Mouse (Mus musculus): ENCODE data around the gene Cela2a. TPM values are rescaled to one million over a fixed set of nuclear protein-coding genes. Genes with fewer than 3 reads are reported as not detected.

Gene Cela2a
- not detected in 2 replicates for total RNA-seq (2014; fragmentation: Nextera tagmentation)
- not detected in 2 replicates for total RNA-seq (2017)
- polyA plus RNA-seq (2012), result not detected in 2 replicates

DNA sequence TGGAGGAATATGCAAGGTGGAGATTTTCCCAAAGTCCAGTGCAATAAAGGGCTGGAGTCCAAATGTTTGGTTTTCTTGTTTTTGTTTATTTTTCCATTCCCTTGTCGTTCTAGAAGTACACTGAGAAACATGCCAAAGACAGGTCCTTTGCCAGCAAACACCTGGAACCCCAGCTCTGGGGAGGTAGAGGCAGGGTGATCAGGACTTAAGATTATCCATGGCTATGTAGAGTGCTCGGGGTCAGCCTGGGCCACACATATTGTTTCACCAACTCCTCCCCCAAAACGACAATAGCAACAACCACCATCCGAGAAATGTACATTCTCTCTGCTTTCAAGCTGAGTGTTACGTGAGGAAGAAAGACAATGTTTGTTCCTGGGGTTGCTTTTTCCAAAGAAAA, at the start of gene Cela2a:
TSS of gene Cela2a (minus strand) at position 101 of the 400 bp plus-strand sequence.
- DNase-seq (ENCODE audit: low spot score) (no peak), ATAC-seq (ENCODE audit: extremely low read depth, insufficient number of reproducible peaks, low FRiP score, poor library complexity, severe bottlenecking) (no peak)
- no peaks in the 10 kb centered on the region for H3K36me3 ChIP-seq (replicated peaks)
- H3K4me3 ChIP-seq (ENCODE audit: low read depth, low read length), result no peak within 1 kb of the TSS
- no peaks in the 10 kb centered on the region for H3K9me3 ChIP-seq (replicated peaks)
- peaks cover 19% of the 10 kb centered on the region for H3K27me3 ChIP-seq (ENCODE audit: insufficient read depth, low read length)
- no peak for TF ChIP-seq CTCF (IDR thresholded peaks at IDR 0.05; ENCODE audit: low read depth, low read length)
- no peak for TF ChIP-seq GATA1 (IDR thresholded peaks at IDR 0.05; ENCODE audit: borderline replicate concordance, low read length)
- TF ChIP-seq POLR2AphosphoS5 (IDR thresholded peaks at IDR 0.05; ENCODE audit: insufficient replicate concordance, low read depth, low read length), result no peak
- no peak for TF ChIP-seq TAL1 (conservative IDR thresholded peaks at IDR 0.05; ENCODE audit: low read depth, low read length)
- no peak for TF ChIP-seq GATA2 (IDR thresholded peaks at IDR 0.05; ENCODE audit: borderline replicate concordance, low read depth, low read length)
- peaks cover 5% of the 10 kb centered on the region for H3K4me1 ChIP-seq (ENCODE audit: insufficient read depth, low read depth, low read length)

DNA sequence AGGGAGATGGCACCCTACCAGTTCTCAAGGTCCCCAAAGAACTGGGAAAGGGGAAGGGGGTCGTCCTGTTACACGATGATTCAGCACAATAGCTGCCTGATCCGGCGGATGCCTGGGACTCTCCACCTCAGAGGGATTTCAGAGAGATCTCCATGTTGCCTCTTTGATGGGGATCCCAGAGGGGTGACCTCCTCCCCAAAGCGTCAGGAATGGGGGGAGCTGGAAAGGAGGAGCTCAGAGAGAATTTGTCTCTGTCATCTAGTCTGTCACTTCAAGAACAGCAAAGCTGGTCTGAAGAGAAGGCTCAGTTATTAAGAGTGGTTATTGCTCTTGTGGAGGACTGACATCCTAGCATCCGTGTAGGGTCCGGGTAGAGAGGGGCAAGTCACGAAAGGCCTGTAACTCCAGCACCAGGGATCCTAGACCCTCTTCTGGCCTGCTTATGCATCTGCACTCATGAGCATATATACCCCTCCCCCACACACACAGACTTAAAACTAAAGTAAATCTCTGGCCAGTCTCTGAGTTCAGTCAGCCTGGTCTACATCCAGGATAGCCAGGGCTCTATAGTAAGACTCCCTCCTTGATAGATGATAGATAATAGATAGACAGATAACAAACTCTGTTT, 49.6 kb upstream of the Cela2a start:
- H3K36me3 ChIP-seq (replicated peaks), result peaks cover 28% of the 10 kb centered on the region
- H3K27me3 ChIP-seq (ENCODE audit: insufficient read depth, low read length), result peaks cover 26% of the 10 kb centered on the region
- H3K4me3 ChIP-seq (ENCODE audit: low read depth, low read length), result peak overlapping the region; percentile 84; the same call in 1 of the 2 replicates
- no peaks in the 10 kb centered on the region for H3K9me3 ChIP-seq (replicated peaks)
- ATAC-seq (ENCODE audit: extremely low read depth, insufficient number of reproducible peaks, low FRiP score, poor library complexity, severe bottlenecking) (no peak), DNase-seq (ENCODE audit: low spot score) (peak; percentile 39)
- H3K4me1 ChIP-seq (ENCODE audit: insufficient read depth, low read depth, low read length), result peaks cover 51% of the 10 kb centered on the region
- TF ChIP-seq POLR2AphosphoS5 (IDR thresholded peaks at IDR 0.05; ENCODE audit: insufficient replicate concordance, low read depth, low read length) (no peak), GATA1 (IDR thresholded peaks at IDR 0.05; ENCODE audit: borderline replicate concordance, low read length) (no peak), CTCF (IDR thresholded peaks at IDR 0.05; ENCODE audit: low read depth, low read length) (no peak), GATA2 (IDR thresholded peaks at IDR 0.05; ENCODE audit: borderline replicate concordance, low read depth, low read length) (no peak), TAL1 (conservative IDR thresholded peaks at IDR 0.05; ENCODE audit: low read depth, low read length) (no peak)

DNA sequence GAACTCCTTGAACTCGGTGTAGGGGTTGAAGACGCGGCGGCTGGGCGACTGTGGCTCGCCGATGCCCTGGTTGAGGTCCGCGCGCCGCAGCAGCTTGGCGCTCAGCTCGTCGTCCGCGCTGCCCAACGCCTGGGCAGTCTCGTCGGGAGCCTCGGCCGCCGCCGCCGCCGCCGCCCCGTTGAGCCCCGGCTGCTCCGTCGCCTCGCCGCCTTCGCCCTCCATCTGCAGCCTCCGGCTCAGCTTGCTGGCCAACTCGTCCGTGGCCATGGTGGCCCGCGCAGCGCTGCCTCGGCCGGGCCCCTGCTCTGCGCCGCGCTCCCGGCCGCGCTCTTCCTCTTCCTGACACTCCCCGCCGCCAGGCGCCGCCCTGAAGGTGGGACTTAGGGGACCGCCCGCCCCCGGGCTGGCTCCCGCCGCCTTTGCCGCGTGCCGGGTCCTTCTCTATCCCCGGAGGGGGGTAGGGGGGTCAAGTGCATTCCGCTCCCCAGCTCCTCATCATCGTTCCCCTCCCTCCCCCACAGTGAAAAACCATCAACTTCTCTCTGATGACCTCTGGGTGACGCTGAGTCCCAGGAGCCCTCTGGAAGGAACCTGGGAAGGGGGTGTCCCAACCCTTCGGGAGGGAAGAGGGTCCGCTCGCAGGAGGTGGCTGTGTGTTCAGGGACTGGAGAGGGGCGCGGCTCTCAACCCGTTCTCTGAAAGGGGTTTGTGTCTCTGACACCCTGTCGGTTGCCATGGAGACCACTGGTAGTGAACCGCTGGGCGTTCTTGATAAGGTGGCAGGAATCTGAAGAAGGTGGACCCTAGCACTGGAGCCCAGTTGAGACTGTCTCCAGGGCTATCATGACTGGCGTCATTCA, 48.9 kb upstream of the Cela2a start, which contains the start of gene Efhd2:
TSS of gene Efhd2 (minus strand) at position 320 of the 860 bp plus-strand sequence.
- ATAC-seq (ENCODE audit: extremely low read depth, insufficient number of reproducible peaks, low FRiP score, poor library complexity, severe bottlenecking) (peak; percentile 72), DNase-seq (ENCODE audit: low spot score) (peak; percentile 96)
- Histone ChIP-seq H3K36me3 (replicated peaks) (peaks cover 36% of the 10 kb centered on the region), H3K4me3 (ENCODE audit: low read depth, low read length) (peak within 1 kb of the TSS; percentile 84), H3K27me3 (ENCODE audit: insufficient read depth, low read length) (peaks cover 24% of the 10 kb centered on the region), H3K9me3 (replicated peaks) (no peaks in the 10 kb centered on the region), H3K4me1 (ENCODE audit: insufficient read depth, low read depth, low read length) (peaks cover 58% of the 10 kb centered on the region)
- TF ChIP-seq TAL1 (conservative IDR thresholded peaks at IDR 0.05; ENCODE audit: low read depth, low read length) (peak; percentile 52; the same call in 1 of the 2 replicates), CTCF (IDR thresholded peaks at IDR 0.05; ENCODE audit: low read depth, low read length) (no peak)

DNA sequence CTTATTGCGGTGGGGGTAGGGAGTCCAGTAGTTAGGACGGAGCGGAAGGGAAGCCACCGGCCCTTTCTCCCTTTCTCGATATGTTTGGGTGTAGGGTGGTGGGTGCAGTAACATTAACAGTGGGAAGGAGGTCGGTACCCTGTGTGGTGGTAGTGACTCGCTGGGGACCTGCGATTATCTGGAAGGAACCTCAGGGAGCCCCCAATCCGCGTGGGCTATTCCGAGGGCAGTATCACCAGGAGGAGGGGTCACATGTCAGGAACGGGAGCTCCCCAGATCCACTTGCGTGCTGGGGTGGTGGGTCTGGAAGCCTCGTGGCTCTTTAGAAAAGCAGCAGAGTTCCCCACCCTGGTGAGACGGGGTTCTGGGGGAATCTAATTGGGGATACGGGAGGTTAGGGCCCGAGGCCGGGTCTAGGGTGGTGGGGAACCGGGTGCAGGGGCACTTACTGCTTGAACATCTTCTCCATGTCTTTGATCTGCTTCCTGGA, 48.2 kb upstream of the Cela2a start:
- no peak for TF ChIP-seq POLR2AphosphoS5 (IDR thresholded peaks at IDR 0.05; ENCODE audit: insufficient replicate concordance, low read depth, low read length)
- no peak for TF ChIP-seq GATA1 (IDR thresholded peaks at IDR 0.05; ENCODE audit: borderline replicate concordance, low read length)
- TF ChIP-seq GATA2 (IDR thresholded peaks at IDR 0.05; ENCODE audit: borderline replicate concordance, low read depth, low read length), result no peak
- Histone ChIP-seq H3K4me1 (ENCODE audit: insufficient read depth, low read depth, low read length) (peaks cover 63% of the 10 kb centered on the region), H3K9me3 (replicated peaks) (no peaks in the 10 kb centered on the region), H3K27me3 (ENCODE audit: insufficient read depth, low read length) (peaks cover 18% of the 10 kb centered on the region), H3K36me3 (replicated peaks) (peaks cover 43% of the 10 kb centered on the region), H3K4me3 (ENCODE audit: low read depth, low read length) (peak overlapping the region; percentile 84)
- DNase-seq (ENCODE audit: low spot score) (peak; percentile 63), ATAC-seq (ENCODE audit: extremely low read depth, insufficient number of reproducible peaks, low FRiP score, poor library complexity, severe bottlenecking) (no peak; the same call in 1 of the 2 replicates)

DNA sequence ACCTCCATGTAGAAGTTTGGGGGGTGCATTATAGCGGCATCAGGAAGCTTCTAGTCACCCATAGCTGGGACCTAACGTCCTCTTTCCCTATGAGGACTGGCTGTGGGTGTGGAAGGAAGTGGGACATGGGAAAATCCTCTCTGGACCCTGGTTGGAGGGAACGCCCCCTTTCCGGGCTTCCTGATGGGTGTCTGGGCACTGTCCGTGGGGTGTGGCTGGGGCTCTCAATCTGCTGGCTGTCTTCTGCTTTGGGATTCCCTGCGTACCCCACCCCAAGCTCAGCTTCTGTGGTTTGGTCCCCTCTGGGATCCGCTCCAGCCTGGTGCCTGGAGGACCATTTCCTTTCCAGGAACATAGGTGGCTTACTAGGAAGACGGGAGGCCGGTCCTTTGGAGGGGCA, 47.0 kb upstream of the Cela2a start:
- Histone ChIP-seq H3K36me3 (replicated peaks) (peaks cover 53% of the 10 kb centered on the region), H3K9me3 (replicated peaks) (no peaks in the 10 kb centered on the region), H3K27me3 (ENCODE audit: insufficient read depth, low read length) (peaks cover 12% of the 10 kb centered on the region), H3K4me3 (ENCODE audit: low read depth, low read length) (peak overlapping the region; percentile 84; the same call in 1 of the 2 replicates), H3K4me1 (ENCODE audit: insufficient read depth, low read depth, low read length) (peaks cover 63% of the 10 kb centered on the region)
- DNase-seq (ENCODE audit: low spot score) (no peak), ATAC-seq (ENCODE audit: extremely low read depth, insufficient number of reproducible peaks, low FRiP score, poor library complexity, severe bottlenecking) (no peak)
- no peak for TF ChIP-seq GATA2 (IDR thresholded peaks at IDR 0.05; ENCODE audit: borderline replicate concordance, low read depth, low read length)
- TF ChIP-seq GATA1 (IDR thresholded peaks at IDR 0.05; ENCODE audit: borderline replicate concordance, low read length), result no peak
- TF ChIP-seq TAL1 (conservative IDR thresholded peaks at IDR 0.05; ENCODE audit: low read depth, low read length), result no peak
- no peak for TF ChIP-seq CTCF (IDR thresholded peaks at IDR 0.05; ENCODE audit: low read depth, low read length)
- no peak for TF ChIP-seq POLR2AphosphoS5 (IDR thresholded peaks at IDR 0.05; ENCODE audit: insufficient replicate concordance, low read depth, low read length)

DNA sequence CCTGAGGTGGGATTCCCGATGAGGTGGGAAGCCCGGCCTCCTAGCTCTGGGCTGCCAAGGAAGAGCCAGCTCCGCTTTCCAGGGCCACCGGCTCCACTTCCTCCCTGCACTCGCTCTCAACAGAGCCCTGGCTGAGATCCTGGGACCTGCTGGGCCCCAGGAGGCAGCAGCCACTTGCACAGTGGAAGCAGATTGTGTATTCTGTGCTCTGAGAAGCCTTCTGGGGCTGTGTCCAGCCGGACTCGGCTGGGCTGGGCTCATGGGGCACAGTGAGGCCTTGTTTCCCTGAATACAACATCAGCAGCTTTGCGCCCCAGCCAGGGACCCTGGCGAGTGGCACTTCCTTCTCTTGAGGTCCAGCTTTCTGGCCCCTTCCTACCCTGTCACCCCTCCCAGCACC, 45.9 kb upstream of the Cela2a start:
- H3K9me3 ChIP-seq (replicated peaks), result no peaks in the 10 kb centered on the region
- TF ChIP-seq POLR2AphosphoS5 (IDR thresholded peaks at IDR 0.05; ENCODE audit: insufficient replicate concordance, low read depth, low read length) (no peak), GATA2 (IDR thresholded peaks at IDR 0.05; ENCODE audit: borderline replicate concordance, low read depth, low read length) (no peak), TAL1 (conservative IDR thresholded peaks at IDR 0.05; ENCODE audit: low read depth, low read length) (no peak), CTCF (IDR thresholded peaks at IDR 0.05; ENCODE audit: low read depth, low read length) (no peak), GATA1 (IDR thresholded peaks at IDR 0.05; ENCODE audit: borderline replicate concordance, low read length) (no peak)
- peaks cover 63% of the 10 kb centered on the region for H3K4me1 ChIP-seq (ENCODE audit: insufficient read depth, low read depth, low read length)
- peak overlapping the region; percentile 25; the same call in 1 of the 2 replicates for H3K4me3 ChIP-seq (ENCODE audit: low read depth, low read length)
- no peak for DNase-seq (ENCODE audit: low spot score)
- H3K27me3 ChIP-seq (ENCODE audit: insufficient read depth, low read length), result peaks cover 8% of the 10 kb centered on the region
- peaks cover 64% of the 10 kb centered on the region for H3K36me3 ChIP-seq (replicated peaks)
- no peak for ATAC-seq (ENCODE audit: extremely low read depth, insufficient number of reproducible peaks, low FRiP score, poor library complexity, severe bottlenecking)
